Mouse (Mus musculus): Measurements from ENCODE around the gene Ddx18. TPM values are rescaled to one million over a fixed set of nuclear protein-coding genes. Genes with fewer than 3 reads are reported as not detected.

Gene Ddx18
- polyA plus RNA-seq (2015; fragmentation: Nextera tagmentation; extraction: Ambion mirVana) = 37.4 and 42.5 TPM in 2 replicates

GRCm38 (mm10) chr1:121567521-121568489 is at the start of gene Ddx18:
Gene Ddx18 (minus strand): TSS chr1:121567989.
- no peaks in the 10 kb centered on the region for H3K27me3 ChIP-seq
- peaks cover 9% of the 10 kb centered on the region for H3K4me1 ChIP-seq (replicated peaks)
- no peaks in the 10 kb centered on the region for H3K9me3 ChIP-seq
- WGBS = 6% methylated on average over 53 of the region's 53 CpGs
- peaks cover 27% of the 10 kb centered on the region for H3K36me3 ChIP-seq
- peak within 1 kb of the TSS; percentile 86 for H3K4me2 ChIP-seq
- peak within 1 kb of the TSS; percentile 75 for H3K27ac ChIP-seq (replicated peaks)
- peak within 1 kb of the TSS; percentile 84 for H3K4me3 ChIP-seq
- ATAC-seq (ENCODE audit: low read depth) = peak; percentile 99
- H3K9ac ChIP-seq = peak within 1 kb of the TSS; percentile 79

DNA sequence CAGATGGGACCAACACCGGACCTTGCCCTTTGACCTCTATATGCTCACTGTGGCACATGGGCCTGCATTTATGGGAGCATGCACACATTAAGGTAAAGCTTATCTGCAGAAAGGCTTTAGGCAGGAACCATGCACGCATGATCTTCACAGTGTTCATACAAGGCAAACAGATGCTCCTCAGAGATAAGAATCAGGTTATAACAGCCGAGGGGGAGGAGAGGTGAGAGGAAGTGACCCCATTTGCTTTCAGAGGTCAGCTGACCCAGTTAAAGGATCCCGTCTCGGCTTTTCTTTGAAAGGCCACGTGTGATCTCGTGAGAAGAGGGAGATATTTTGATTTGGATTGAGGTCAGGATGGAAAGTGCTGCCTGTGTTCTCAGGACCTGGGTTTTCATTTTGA is 40.2 kb upstream of the Ddx18 start:
- ATAC-seq (ENCODE audit: low read depth) = no peak
- 72% methylated on average over 7 of the region's 7 CpGs for WGBS

GRCm38 (mm10) chr1:121605118-121605517 is 37.3 kb upstream of the Ddx18 start:
- H3K4me3 ChIP-seq = no peak overlapping the region
- ATAC-seq (ENCODE audit: low read depth) = no peak
- H3K4me2 ChIP-seq = no peak overlapping the region
- H3K9me3 ChIP-seq = no peaks in the 10 kb centered on the region
- 56% methylated on average over 6 of the region's 6 CpGs for WGBS
- H3K9ac ChIP-seq = no peak overlapping the region
- H3K27me3 ChIP-seq = no peaks in the 10 kb centered on the region
- H3K4me1 ChIP-seq (replicated peaks) = no peaks in the 10 kb centered on the region
- H3K36me3 ChIP-seq = no peaks in the 10 kb centered on the region
- H3K27ac ChIP-seq (replicated peaks) = no peak overlapping the region

More for the DNA sequence above, 40.2 kb upstream of the Ddx18 start:
- H3K27ac ChIP-seq (replicated peaks) = no peak overlapping the region
- H3K4me1 ChIP-seq (replicated peaks) = no peaks in the 10 kb centered on the region
- no peaks in the 10 kb centered on the region for H3K36me3 ChIP-seq
- no peaks in the 10 kb centered on the region for H3K9me3 ChIP-seq
- H3K4me3 ChIP-seq = no peak overlapping the region
- H3K4me2 ChIP-seq = no peak overlapping the region
- no peaks in the 10 kb centered on the region for H3K27me3 ChIP-seq
- no peak overlapping the region for H3K9ac ChIP-seq

GRCm38 (mm10) chr1:121601893-121602292 is 34.1 kb upstream of the Ddx18 start:
- H3K9me3 ChIP-seq = no peaks in the 10 kb centered on the region
- H3K4me1 ChIP-seq (replicated peaks) = 0 out of 2 replicates have a peak, but pooled peaks cover 3% of the 10 kb centered on the region
- WGBS = 73% methylated on average over 6 of the region's 6 CpGs
- H3K9ac ChIP-seq = no peak overlapping the region
- no peaks in the 10 kb centered on the region for H3K27me3 ChIP-seq
- H3K27ac ChIP-seq (replicated peaks) = no peak overlapping the region
- H3K4me3 ChIP-seq = no peak overlapping the region
- no peak for ATAC-seq (ENCODE audit: low read depth)
- H3K36me3 ChIP-seq = no peaks in the 10 kb centered on the region
- H3K4me2 ChIP-seq = no peak overlapping the region

- Histone ChIP-seq H3K27me3 (no peaks in the 10 kb centered on the region), H3K4me2 (no peak overlapping the region), H3K9ac (no peak overlapping the region), H3K36me3 (no peaks in the 10 kb centered on the region), H3K27ac (replicated peaks) (no peak overlapping the region), H3K4me1 (replicated peaks) (0 out of 2 replicates have a peak, but pooled peaks cover 3% of the 10 kb centered on the region), H3K4me3 (no peak overlapping the region), H3K9me3 (no peaks in the 10 kb centered on the region)
- ATAC-seq (ENCODE audit: low read depth) = no peak
- 32% methylated on average over 1 of the region's 1 CpGs for WGBS
Measured at GRCm38 (mm10) chr1:121601084-121601483, 33.3 kb upstream of the Ddx18 start.

GRCm38 (mm10) chr1:121598421-121598820 is 30.6 kb upstream of the Ddx18 start:
- H3K4me3 ChIP-seq = no peak overlapping the region
- WGBS = 84% methylated on average over 3 of the region's 3 CpGs
- H3K4me2 ChIP-seq = no peak overlapping the region
- H3K27ac ChIP-seq (replicated peaks) = no peak overlapping the region
- no peak overlapping the region for H3K9ac ChIP-seq
- no peaks in the 10 kb centered on the region for H3K9me3 ChIP-seq
- no peak for ATAC-seq (ENCODE audit: low read depth)
- no peaks in the 10 kb centered on the region for H3K36me3 ChIP-seq
- H3K27me3 ChIP-seq = no peaks in the 10 kb centered on the region
- 0 out of 2 replicates have a peak, but pooled peaks cover 3% of the 10 kb centered on the region for H3K4me1 ChIP-seq (replicated peaks)

GRCm38 (mm10) chr1:121596951-121597625 is 29.3 kb upstream of the Ddx18 start:
- Histone ChIP-seq H3K27me3 (no peaks in the 10 kb centered on the region), H3K4me3 (no peak overlapping the region), H3K4me2 (no peak overlapping the region), H3K27ac (replicated peaks) (no peak overlapping the region), H3K9me3 (no peaks in the 10 kb centered on the region), H3K4me1 (replicated peaks) (0 out of 2 replicates have a peak, but pooled peaks cover 3% of the 10 kb centered on the region), H3K9ac (no peak overlapping the region), H3K36me3 (no peaks in the 10 kb centered on the region)
- peak; percentile 69 for ATAC-seq (ENCODE audit: low read depth)
- 31% methylated on average over 4 of the region's 4 CpGs for WGBS

- Histone ChIP-seq H3K27me3 (no peaks in the 10 kb centered on the region), H3K4me3 (no peak overlapping the region), H3K9ac (no peak overlapping the region), H3K4me2 (no peak overlapping the region), H3K4me1 (replicated peaks) (no peaks in the 10 kb centered on the region), H3K27ac (replicated peaks) (no peak overlapping the region), H3K36me3 (no peaks in the 10 kb centered on the region), H3K9me3 (no peaks in the 10 kb centered on the region)
- WGBS = 83% methylated on average over 6 of the region's 6 CpGs
- no peak for ATAC-seq (ENCODE audit: low read depth)
Measured at GRCm38 (mm10) chr1:121584838-121585237, 17.0 kb upstream of the Ddx18 start.

- Histone ChIP-seq H3K27me3 (no peaks in the 10 kb centered on the region), H3K4me3 (no peak overlapping the region), H3K36me3 (no peaks in the 10 kb centered on the region), H3K4me1 (replicated peaks) (no peaks in the 10 kb centered on the region), H3K27ac (replicated peaks) (no peak overlapping the region), H3K9ac (no peak overlapping the region), H3K4me2 (no peak overlapping the region), H3K9me3 (no peaks in the 10 kb centered on the region)
- 92% methylated on average over 5 of the region's 5 CpGs for WGBS
- no peak for ATAC-seq (ENCODE audit: low read depth)
Measured at GRCm38 (mm10) chr1:121581133-121581855, 13.5 kb upstream of the Ddx18 start.

- Histone ChIP-seq H3K4me2 (no peak overlapping the region), H3K27ac (replicated peaks) (no peak overlapping the region), H3K4me1 (replicated peaks) (no peaks in the 10 kb centered on the region), H3K36me3 (no peaks in the 10 kb centered on the region), H3K9me3 (no peaks in the 10 kb centered on the region), H3K27me3 (no peaks in the 10 kb centered on the region), H3K4me3 (no peak overlapping the region), H3K9ac (no peak overlapping the region)
- WGBS = 29% methylated on average over 1 of the region's 1 CpGs
- no peak for ATAC-seq (ENCODE audit: low read depth)
Measured at GRCm38 (mm10) chr1:121577491-121577890, 9.7 kb upstream of the Ddx18 start.

GRCm38 (mm10) chr1:121570522-121570921 is 2.7 kb upstream of the Ddx18 start:
- Histone ChIP-seq H3K36me3 (peaks cover 2% of the 10 kb centered on the region; the same call in 1 of the 2 replicates), H3K27me3 (no peaks in the 10 kb centered on the region), H3K4me2 (no peak overlapping the region), H3K4me3 (no peak overlapping the region), H3K27ac (replicated peaks) (no peak overlapping the region), H3K9ac (no peak overlapping the region), H3K9me3 (no peaks in the 10 kb centered on the region), H3K4me1 (replicated peaks) (peaks cover 9% of the 10 kb centered on the region)
- ATAC-seq (ENCODE audit: low read depth) = no peak
- 83% methylated on average over 7 of the region's 7 CpGs for WGBS

DNA sequence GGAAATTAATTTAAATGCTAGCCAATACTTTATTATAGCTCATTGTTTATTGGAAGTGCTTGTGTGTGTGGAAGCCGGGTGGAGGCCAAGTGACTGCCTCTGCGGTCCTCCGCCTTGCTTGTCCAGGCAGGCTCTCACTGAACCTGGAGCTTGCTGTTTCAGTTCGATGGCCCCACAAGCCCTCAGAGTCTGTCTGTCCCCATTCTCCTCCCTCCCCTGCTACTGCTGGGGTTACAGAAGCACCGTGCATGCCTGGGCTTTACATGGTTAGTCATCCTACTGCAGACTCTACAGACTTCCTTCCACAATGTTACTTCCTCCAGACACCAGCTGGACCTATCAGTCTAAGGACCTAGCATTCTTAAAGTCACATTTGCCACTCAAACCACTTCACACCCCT is 9.9 kb downstream of the Ddx18 start:
- H3K4me3 ChIP-seq = no peak overlapping the region
- H3K9me3 ChIP-seq = no peaks in the 10 kb centered on the region

More for the DNA sequence above, 9.9 kb downstream of the Ddx18 start:
- Histone ChIP-seq H3K4me1 (replicated peaks) (no peaks in the 10 kb centered on the region), H3K4me2 (no peak overlapping the region), H3K36me3 (peaks cover 96% of the 10 kb centered on the region), H3K27ac (replicated peaks) (no peak overlapping the region), H3K9ac (no peak overlapping the region), H3K27me3 (no peaks in the 10 kb centered on the region)
- 94% methylated on average over 5 of the region's 5 CpGs for WGBS
- ATAC-seq (ENCODE audit: low read depth) = no peak

All from neural tube, embryonic 13.5 days (tissue).